Mouse (Mus musculus) heart, embryonic 13.5 days (tissue): Measurements from ENCODE around the gene Gprc5d. TPM values are rescaled to one million over a fixed set of nuclear protein-coding genes. Genes with fewer than 3 reads are reported as not detected.

ENCODE experiments used
- ATAC-seq: fragments of 200-750 bp; cut with Nextera tagmentation; 2 replicates; pipeline ENCODE4 v1.8.0; 2017; ENCODE audit warnings: moderate TSS enrichment; ENCODE audit not compliant: insufficient number of reproducible peaks, low FRiP score, low TSS enrichment; ENCODE audit errors: extremely low read depth
- H3K27ac ChIP-seq: fragments of 300-500 bp; sonication (generic); replicated peaks from 2 replicates; pipeline ENCODE4 v1.5.1; 2015; ENCODE audit warnings: moderate library complexity, mild to moderate bottlenecking, inconsistent platforms
- H3K27me3 ChIP-seq: fragments of 300-500 bp; sonication (generic); replicated peaks from 2 replicates; pipeline ENCODE4 v1.6.1; 2015; ENCODE audit warnings: mild to moderate bottlenecking, inconsistent platforms
- H3K36me3 ChIP-seq: fragments of 300-500 bp; sonication (generic); 2 replicates; pipeline ENCODE4 v1.6.1; 2015; ENCODE audit warnings: mild to moderate bottlenecking, inconsistent platforms
- H3K4me1 ChIP-seq: fragments of 300-500 bp; sonication (generic); 2 replicates; pipeline ENCODE4 v1.6.1; 2015; ENCODE audit warnings: inconsistent platforms
- H3K4me2 ChIP-seq: fragments of 300-500 bp; sonication (generic); 2 replicates; pipeline ENCODE4 v1.6.1; 2015; ENCODE audit warnings: inconsistent platforms, mild to moderate bottlenecking, moderate library complexity
- H3K4me3 ChIP-seq: fragments of 300-500 bp; sonication (generic); 2 replicates; pipeline ENCODE4 v1.5.1; 2015; ENCODE audit warnings: moderate library complexity, mild to moderate bottlenecking, inconsistent platforms
- H3K9ac ChIP-seq: fragments of 300-500 bp; sonication (generic); 2 replicates; pipeline ENCODE4 v1.6.1; 2015; ENCODE audit warnings: inconsistent platforms, mild to moderate bottlenecking, moderate library complexity
- H3K9me3 ChIP-seq: fragments of 300-500 bp; sonication (generic); 2 replicates; pipeline ENCODE4 v1.6.1; 2016; ENCODE audit warnings: inconsistent platforms
- WGBS: fragments of 180-500 bp; shearing (Covaris S2); methylation state at CpG from one replicate; pipeline ENCODE4 v1.1.7; 2015; ENCODE audit warnings: mixed read lengths; 5-methylcytosine and 5-hydroxymethylcytosine counted together
- polyA plus RNA-seq: library from polyadenylated mRNA; unstranded; fragments of >200 nt; fragmentation: Nextera tagmentation; extraction: Ambion mirVana; gene quantifications from 2 replicates; pipeline ENCODE4 v1.2.1, GENCODE M21; 2015

The Gprc5d gene
- polyA plus RNA-seq, 1 experiment from 2014 or later = not detected

- no peak overlapping the region for H3K4me3 ChIP-seq
- H3K27me3 ChIP-seq = peaks cover 13% of the 10 kb centered on the region; the same call in 1 of the 2 replicates
- H3K4me2 ChIP-seq = no peak overlapping the region
- H3K9me3 ChIP-seq = no peaks in the 10 kb centered on the region
- H3K36me3 ChIP-seq = no peaks in the 10 kb centered on the region
- H3K4me1 ChIP-seq = peaks cover 25% of the 10 kb centered on the region
- H3K27ac ChIP-seq = no peak overlapping the region
- no peak overlapping the region for H3K9ac ChIP-seq
- ATAC-seq = no peak
- 71% methylated on average over 5 of the region's 5 CpGs for WGBS
These were observed 49.9 kb downstream of the Gprc5d start for GRCm38 (mm10) chr6:135068221-135068620.

GRCm38 (mm10) chr6:135066795-135067445, 51.2 kb downstream of the Gprc5d start:
- no peak for ATAC-seq
- Histone ChIP-seq H3K4me3 (0 out of 2 replicates have a peak overlapping the region, but pooled peaks have one; percentile 1), H3K27ac (peak overlapping the region; percentile 34; the same call in 1 of the 2 replicates), H3K4me2 (peak overlapping the region; percentile 87), H3K9me3 (no peaks in the 10 kb centered on the region), H3K9ac (0 out of 2 replicates have a peak overlapping the region, but pooled peaks have one; percentile 20), H3K36me3 (no peaks in the 10 kb centered on the region), H3K4me1 (peaks cover 25% of the 10 kb centered on the region), H3K27me3 (peaks cover 13% of the 10 kb centered on the region; the same call in 1 of the 2 replicates)
- 35% methylated on average over 6 of the region's 6 CpGs for WGBS

GRCm38 (mm10) chr6:135065236-135065957, 52.7 kb downstream of the Gprc5d start, which contains the start of gene Gprc5a:
TSS of gene Gprc5a (plus strand) at chr6:135065651.
- under 1% methylated on average over 44 of the region's 44 CpGs for WGBS
- Histone ChIP-seq H3K27me3 (peaks cover 13% of the 10 kb centered on the region; the same call in 1 of the 2 replicates), H3K9me3 (no peaks in the 10 kb centered on the region), H3K4me2 (peak within 1 kb of the TSS; percentile 87), H3K4me3 (peak within 1 kb of the TSS; percentile 63), H3K36me3 (no peaks in the 10 kb centered on the region), H3K9ac (peak within 1 kb of the TSS; percentile 83), H3K4me1 (peaks cover 25% of the 10 kb centered on the region), H3K27ac (peak within 1 kb of the TSS; percentile 58)
- ATAC-seq = peak; percentile 34; the same call in 1 of the 2 replicates

- Histone ChIP-seq H3K9ac (no peak overlapping the region), H3K9me3 (no peaks in the 10 kb centered on the region), H3K4me3 (peak overlapping the region; percentile 63; the same call in 1 of the 2 replicates), H3K36me3 (no peaks in the 10 kb centered on the region), H3K27ac (0 out of 2 replicates have a peak overlapping the region, but pooled peaks have one; percentile 58), H3K27me3 (peaks cover 13% of the 10 kb centered on the region; the same call in 1 of the 2 replicates), H3K4me2 (peak overlapping the region; percentile 87; the same call in 1 of the 2 replicates), H3K4me1 (peaks cover 25% of the 10 kb centered on the region)
- ATAC-seq = no peak
- 71% methylated on average over 12 of the region's 12 CpGs for WGBS
These were observed 53.5 kb downstream of the Gprc5d start for GRCm38 (mm10) chr6:135064621-135065020.

- no peak overlapping the region for H3K4me3 ChIP-seq
- no peak for ATAC-seq
- 83% methylated on average over 4 of the region's 4 CpGs for WGBS
These were observed 57.4 kb downstream of the Gprc5d start for GRCm38 (mm10) chr6:135060728-135061127.

More at GRCm38 (mm10) chr6:135060728-135061127, 57.4 kb downstream of the Gprc5d start:
- H3K27me3 ChIP-seq = peaks cover 4% of the 10 kb centered on the region; the same call in 1 of the 2 replicates
- no peak overlapping the region for H3K4me2 ChIP-seq
- H3K4me1 ChIP-seq = peaks cover 7% of the 10 kb centered on the region
- no peaks in the 10 kb centered on the region for H3K36me3 ChIP-seq
- no peak overlapping the region for H3K9ac ChIP-seq
- no peak overlapping the region for H3K27ac ChIP-seq
- H3K9me3 ChIP-seq = no peaks in the 10 kb centered on the region

Other genes with a start within 250 kb of the Gprc5d start
- gene Gpr19, start 219.7 kb downstream of the Gprc5d start, polyA plus RNA-seq = 8.5 and 8.6 TPM in 2 replicates
- 14.4 and 17.4 TPM in 2 replicates for gene Cdkn1b, start 197.9 kb downstream of the Gprc5d start, polyA plus RNA-seq
- gene Apold1, start 136.6 kb downstream of the Gprc5d start, polyA plus RNA-seq = 6.8 and 7.8 TPM in 2 replicates
- gene Ddx47, start 106.7 kb downstream of the Gprc5d start, polyA plus RNA-seq = 62.9 and 70.6 TPM in 2 replicates
- gene Gprc5a, start 52.6 kb downstream of the Gprc5d start, polyA plus RNA-seq = 5.1 TPM in 2 replicates
- 8.0 and 8.4 TPM in 2 replicates for gene Fam234b, start 79.7 kb upstream of the Gprc5d start, polyA plus RNA-seq
- gene Hebp1, start 79.7 kb upstream of the Gprc5d start, polyA plus RNA-seq = 14.5 and 15.9 TPM in 2 replicates
- gene Gsg1, start 136.1 kb upstream of the Gprc5d start, polyA plus RNA-seq = 0.51 and 0.56 TPM in 2 replicates
- gene Pbp2, start 192.1 kb upstream of the Gprc5d start, polyA plus RNA-seq = not detected in 2 replicates
- 37.4 and 38.4 TPM in 2 replicates for gene Emp1, start 244.3 kb upstream of the Gprc5d start, polyA plus RNA-seq